Mouse (Mus musculus) induced T-regulatory cell, adult 2 months (primary cell): ENCODE measurements at regions not wholly inside any gene's neighbourhood (a gene's known extent, or its start where the extent isn't known, plus 50 kb on each side); places are given as distances from the start of the nearest gene placed in this dataset.

ENCODE experiments used
- DNase-seq: peaks from one replicate; pipeline ENCODE4 v3.0.0-alpha.2; 2012; ENCODE audit warnings: low read depth

DNA sequence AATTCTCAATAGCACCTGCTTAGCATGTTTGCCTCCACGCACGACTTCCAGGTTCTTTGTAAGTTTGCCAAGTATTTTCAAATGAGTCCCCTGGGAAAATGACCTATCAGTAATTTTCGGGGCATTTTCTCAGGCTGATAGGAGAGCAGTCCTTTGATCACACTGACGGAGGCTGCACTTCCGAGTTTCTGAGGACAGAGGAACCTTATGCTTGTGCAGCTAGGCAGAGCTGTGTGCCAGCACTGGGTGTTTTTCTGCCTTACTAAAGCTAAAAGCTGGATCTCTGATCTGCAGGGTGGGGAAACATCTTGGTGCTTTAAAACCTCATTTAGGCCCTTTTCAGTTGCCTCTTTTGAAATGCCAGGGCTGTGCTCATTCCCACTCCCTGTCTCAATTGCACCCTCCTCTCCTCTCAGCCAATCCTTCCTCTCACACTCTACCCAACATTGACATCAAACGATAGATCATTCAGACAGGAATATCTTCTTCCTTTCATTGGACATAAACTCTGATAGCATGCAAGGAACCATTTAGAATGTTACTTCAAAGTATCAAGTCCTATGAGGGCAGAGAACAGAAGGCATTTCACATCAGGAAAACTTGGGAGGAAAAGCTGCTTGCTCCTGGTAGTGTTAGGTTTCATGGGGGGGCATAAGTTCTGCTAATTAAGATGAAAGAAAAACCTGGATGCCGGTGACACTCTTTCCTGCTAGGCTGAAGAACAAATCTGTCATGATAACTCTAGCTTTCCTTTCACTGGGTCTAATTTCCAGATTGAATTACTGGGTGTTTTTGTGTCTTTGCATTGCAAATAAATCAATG is 95.3 kb downstream of the Lurap1l start:
- no peak for DNase-seq

DNA sequence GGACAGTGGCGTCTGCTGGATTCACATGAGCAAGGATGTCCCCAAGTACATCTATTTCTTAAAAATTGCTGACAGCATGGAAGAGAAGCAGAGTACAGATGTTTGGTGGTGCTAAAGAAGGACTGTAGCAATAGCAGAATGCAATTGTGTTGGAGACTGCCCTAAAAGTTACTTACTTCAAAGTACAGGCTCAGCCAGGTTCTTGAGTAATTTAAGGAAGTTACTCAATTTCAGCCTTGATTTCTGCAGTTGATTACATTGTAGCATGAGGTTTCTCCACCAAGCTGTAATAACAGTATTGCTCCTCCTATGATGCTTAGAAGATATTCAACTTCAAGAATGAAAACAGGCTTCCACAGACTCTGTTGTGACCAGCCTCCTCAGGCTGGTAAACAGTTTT is 96.1 kb downstream of the Lurap1l start:
- DNase-seq: no peak

DNA sequence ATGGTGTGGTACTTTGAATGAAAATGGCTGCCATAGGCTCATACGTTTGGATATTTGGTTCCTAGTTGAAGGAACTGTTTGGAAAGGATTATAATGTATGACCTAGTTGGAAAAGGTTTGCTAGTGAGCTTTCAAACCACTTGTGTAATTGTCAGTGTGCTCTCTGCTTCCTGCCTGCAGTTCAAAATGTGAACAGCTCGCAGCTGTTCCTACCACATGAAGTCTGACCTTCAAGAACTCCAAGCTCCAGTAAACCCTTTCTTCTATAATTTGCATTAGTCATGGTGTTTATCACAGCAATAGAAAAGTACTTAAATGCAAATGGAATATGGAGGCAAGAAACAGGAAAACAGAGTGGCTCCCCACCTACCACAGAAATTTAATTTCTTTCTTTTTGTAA is 111.4 kb downstream of the Lurap1l start:
- DNase-seq: no peak

DNA sequence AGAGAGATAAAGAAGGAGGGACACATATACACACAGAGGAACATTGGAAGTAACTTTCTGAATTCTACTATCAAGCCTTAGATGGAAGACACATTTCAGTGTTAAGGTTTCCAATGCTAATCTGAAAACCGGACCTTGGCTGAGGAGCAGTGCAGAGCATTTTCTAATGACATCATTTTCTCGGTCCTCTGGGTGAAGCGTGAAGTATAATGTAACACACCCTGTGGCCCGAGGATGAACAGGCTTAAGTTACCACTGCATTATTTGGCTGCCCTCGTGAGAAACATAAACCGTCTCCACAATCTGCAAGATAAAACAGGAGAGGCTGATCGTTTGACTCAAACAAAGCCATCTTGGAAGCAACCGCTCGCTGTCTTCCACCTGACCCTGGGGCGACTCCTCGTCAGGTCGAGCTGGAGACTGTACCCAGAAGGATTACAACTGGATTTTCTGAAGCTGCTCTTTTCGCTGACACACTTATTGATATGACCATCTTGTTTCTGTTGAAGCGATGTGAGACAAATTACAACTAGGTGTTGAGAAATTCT is 113.1 kb downstream of the Lurap1l start:
- no peak for DNase-seq

DNA sequence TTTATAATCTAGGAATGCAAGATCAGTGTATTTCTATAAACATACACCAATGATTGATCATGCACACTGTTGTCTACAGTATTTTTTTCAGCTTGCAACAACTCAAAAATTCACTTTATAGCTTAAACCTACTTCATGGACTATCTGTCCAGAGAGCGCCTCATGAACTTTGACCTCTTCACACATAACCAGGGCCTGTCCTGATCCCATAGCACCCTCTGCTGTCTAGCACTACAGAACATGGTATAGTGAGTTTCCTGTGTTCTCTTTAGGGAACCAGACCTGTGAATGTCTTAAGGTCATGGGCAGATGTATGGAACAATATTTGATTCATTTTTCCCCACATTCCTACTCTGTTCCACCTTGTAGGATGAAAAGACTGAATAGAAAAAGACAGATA is 117.1 kb downstream of the Lurap1l start:
- no peak for DNase-seq

DNA sequence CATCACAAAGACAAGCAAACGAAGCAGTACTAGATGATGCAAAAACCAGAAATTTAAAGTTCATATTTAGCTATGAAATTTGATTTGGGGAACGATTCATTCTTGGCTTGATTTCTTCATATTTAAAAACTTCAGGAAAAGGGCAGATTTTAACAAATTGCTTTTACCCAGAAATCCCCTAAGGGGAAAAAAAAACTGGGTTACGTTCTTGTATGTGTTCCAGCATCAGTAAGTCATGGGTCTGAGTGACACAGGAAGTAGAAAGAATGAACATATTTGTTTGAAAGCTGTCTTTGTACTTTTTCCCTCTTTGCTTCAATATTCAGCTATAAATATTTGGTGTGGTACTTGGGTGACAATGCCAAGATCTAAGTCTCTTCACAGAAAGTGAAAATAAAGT is 120.2 kb downstream of the Lurap1l start:
- no peak for DNase-seq

DNA sequence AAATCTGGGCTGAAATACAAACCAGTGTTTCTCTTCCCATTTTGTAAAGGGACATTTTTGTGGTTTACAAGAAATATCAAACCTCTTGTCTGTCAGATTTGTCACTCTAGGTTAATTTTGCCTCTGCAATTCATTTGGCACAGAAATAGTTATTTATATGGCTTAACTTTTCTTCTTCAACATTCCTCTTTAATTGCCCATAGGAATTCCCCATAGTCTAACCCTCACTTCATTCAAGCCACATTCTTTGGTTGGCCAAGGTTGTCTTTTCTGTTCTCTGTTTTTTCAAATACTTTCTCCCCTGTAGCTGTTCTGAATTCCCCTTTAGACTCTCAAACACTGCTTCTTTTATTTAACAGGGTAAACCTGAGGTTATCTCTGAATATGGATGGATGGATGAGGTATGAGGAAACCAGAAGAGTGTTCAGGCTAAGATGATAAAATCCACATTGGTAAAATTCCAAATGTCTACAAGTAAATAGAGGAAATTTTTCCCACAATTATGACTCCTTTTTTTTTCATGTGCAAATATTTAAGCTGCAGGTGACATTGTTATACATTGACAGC is 127.0 kb downstream of the Lurap1l start:
- DNase-seq: no peak

DNA sequence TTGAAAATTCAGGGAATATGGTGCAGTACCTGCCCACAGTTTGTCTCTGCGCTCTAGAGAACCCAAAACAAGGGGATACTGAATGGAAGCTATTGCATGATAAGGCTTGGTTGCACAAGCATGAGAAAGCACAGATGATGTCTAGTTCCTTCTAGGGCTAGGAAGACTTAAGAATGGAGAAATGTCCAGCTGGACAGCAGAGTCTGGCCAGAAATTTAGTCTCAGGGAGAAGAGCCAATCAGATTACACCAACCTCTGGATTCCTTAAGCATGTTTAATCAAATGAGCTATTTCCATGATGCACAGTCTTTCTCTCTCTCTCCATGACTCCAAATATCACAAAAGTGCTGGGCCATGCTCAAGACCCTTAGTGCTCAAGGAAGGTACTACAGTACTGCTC is 147.8 kb downstream of the Lurap1l start:
- DNase-seq: no peak

DNA sequence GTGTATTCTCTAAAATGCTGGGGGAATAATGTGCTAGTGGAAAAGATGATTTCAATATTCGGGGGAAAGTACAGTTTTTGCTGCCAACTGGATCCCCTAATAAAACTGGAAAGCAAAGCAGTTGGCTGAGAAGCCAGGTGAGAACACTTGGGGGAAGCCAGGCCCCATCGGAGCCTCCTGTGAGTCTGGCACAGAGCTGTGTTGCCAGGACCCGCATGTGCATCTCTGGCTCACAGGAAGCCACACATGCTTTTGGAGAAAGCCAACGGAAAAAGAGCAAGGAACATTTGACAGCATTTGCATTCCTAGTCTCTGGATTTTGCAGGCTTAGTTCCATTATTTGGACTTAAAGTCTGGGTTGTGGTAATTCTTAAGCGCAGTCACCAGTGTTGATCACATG is 148.4 kb downstream of the Lurap1l start:
- DNase-seq: no peak

DNA sequence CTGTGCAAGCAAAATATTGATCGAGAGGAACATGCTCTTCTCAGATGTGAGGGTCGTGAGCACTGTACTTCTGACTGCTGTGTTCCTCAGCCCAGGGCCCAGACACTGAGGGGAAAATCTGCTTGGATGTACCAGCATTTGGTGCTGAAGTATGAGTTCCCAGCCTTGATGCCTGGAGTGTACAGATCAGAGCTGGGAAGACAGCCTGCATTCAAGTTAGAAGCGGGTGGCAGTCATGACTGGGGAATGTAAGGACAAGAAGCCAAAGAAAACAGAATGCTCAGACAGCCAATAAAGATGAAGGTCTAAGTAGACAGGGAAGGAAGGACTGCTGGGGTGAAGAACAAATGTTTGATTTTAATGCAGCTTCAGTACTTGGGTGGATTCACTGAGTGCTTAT is 148.9 kb downstream of the Lurap1l start:
- DNase-seq: no peak

DNA sequence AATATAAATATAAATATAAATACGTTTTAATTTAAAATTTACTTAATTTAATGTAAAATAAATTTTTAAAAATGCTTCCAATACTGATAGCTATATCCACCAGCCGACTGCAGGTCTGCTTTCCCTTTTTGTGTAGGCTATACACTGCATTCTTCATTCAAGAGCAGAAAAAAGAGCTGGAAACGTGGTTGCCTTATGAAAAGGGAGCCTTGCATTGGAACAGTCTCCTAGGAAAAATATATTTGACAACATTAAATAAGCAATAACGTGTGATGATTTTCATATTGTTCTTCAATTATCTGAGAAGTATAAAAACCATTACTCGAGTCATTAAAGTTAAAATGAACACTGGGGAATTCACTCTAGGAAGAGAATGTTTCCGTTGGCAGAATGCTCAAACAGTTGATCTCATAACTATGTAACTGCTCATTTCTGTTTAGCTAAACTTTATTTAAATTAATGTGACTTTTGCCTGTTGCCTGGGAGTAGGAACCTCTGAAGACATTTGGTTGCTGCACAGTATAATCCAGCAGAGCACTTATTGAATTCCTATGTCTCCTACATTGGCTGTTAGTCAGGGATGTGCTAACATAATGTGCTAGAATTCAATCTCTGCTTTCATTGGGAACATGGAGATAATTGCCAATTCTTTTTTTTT is 172.0 kb downstream of the Lurap1l start:
- no peak for DNase-seq

DNA sequence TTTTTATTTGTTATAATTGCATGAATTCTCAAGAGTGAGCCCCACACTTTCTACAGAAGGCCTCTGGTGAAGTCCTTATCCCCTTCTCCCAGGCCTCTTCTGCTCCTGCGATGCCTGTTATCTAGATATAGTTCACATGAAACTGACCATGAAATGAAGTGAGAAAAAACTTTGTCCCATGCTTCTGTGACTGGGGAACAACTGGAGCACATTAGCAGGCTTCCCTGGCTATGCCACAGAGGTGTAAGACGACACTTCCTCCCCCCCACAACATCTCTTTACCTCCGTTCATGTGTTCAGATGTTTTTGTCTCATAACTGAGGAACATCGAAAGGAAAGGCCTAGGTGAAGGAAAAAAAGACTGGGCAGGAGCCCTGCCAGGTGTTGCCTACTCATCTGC is 174.7 kb downstream of the Lurap1l start:
- DNase-seq: no peak

DNA sequence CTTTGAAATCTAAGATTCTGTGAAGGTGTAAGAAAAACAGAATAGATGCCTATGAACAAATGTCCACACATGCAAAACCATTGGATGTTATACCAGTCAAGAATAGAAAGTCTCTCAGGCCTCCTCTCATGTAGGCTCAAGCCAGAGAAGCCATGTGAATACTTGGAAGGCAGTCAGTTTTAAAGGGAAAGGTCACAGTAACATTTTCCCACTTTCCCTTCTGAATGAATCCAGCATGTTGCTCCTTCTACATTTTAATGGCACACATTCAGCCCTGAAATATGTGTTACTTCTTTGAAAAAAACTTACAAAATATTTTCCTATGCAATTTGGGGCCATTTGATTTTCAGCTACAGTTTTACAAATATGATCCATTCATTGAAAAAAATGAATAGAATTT is 186.1 kb downstream of the Lurap1l start:
- no peak for DNase-seq

DNA sequence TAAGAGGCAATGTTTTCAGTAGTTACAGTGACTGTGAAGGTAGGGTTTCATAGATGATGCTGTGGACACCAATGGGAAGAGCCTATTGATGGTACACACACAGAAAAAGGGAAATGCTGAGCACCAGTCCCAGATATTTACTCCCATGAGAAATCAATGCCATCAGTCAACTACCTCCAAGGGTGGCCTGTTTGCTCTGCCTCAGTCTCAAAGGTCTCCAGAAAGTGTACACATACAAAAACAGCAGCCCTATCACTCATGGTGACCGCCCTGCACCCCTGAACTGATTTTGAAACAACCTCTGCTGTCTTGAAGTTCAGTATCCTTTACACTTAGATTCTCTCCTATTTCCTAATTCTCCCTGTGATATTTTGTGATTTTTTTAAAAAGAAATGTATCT is 187.2 kb downstream of the Lurap1l start:
- DNase-seq: no peak

DNA sequence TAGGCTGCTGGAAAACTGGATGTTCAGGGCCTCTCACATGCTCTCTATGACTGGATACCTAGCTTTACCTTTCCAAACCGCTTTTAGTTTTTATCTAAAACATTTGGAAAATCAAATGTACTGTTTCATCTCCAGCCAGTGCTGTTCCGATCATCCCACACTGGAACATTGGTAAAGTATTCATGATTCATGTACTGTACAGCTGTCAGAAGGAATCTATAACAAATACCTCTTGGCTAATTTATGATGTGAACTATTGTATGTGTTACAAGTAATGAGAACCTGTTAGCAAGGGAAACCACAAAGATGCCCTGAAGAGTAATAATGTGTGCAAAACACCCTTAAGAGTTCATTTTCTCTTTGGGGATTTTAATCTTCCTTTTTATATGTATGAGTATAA is 190.6 kb downstream of the Lurap1l start:
- no peak for DNase-seq

DNA sequence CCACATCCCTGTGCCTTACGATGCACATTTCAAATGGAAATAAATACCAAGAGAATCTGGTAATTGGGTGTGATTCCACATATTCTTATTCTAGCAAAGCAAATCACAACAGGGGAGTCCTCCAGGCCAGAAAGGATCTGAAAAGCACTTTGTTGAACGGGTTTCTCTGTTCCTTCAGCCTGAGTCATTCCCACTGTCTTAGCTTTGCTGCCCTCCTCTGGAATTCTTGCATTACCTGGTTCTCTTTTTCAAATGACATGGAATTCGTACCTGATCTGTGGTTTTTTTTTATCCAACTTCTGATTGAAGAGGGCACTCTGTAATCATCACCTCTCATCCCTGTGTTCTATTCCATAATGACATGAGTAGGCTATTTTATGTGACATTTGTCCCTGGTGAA is 200.9 kb downstream of the Lurap1l start:
- DNase-seq: no peak

DNA sequence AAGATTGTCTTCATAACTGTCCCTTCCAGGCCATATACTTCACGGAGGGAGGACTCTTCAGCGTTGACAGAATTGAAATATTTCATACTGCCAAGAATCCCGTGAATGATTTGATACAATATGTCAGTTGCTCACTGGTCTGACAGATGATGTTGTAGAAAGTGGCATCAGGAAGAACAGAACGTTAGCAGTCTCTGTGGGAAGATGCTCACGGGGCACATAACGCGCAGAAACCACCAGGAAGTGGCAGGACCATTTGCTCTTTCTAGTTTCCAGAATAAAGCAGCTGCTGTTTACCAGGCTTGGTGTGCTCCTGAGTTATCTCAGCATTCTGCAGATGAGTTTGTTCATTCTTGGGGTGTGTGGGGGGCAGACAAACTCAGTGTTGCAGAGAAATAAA is 206.0 kb downstream of the Lurap1l start:
- no peak for DNase-seq

DNA sequence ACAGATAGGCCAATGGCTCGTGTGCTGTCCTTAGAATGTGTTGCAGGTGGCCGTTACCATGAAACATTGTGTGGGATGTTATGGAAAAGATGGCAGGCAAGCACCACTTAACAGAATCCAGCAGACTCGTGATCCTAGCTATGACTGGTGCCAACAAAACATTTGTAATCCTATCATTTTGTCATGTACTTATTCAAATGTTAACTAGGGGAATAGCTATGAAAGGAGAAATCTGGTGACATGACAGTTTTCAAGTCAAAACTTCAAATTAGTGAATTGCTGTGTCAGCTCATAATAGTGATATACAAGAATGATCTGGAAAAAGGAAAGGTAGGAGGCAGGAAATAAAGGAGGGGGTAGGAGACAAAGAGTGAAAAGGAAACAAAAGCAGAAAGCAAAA is 213.7 kb downstream of the Lurap1l start:
- no peak for DNase-seq

DNA sequence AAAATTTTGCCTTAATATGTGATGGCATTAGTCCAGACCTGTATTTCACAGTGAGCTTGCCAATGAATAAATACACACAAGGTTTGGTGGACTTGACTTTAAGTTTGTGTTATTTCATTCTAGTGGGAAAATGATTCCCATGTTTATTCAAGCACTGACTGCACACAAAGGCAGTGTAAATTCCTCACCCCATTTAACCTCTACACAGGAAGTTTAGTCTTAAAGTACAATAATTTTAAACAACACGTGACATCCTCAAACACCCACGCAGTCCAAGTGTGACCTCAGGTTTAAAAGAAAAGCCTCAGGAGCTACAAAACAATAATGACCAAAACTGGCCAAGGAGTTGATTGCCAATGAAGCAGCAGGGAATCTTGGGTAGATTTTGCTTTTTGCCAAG is 219.4 kb downstream of the Lurap1l start:
- DNase-seq: no peak

DNA sequence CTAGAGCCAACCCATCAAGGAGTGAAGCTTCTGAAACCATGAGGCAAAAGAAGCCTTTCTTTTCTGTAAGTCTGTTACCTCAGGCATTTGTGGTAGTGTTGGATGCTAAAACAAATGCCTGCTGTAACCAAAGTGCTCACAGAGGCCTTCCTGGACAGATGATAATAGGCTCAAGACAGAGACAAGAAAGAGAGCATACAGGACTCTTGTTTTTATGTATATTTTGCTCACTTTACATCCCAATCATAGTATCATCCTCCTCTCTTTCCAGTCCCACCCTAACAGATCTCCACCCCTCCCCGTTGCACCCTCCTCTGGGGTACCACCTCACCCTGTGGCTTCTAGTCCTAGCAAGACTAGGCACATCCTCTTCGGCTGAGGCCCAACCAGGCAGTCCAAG is 262.7 kb downstream of the Lurap1l start:
- no peak for DNase-seq

DNA sequence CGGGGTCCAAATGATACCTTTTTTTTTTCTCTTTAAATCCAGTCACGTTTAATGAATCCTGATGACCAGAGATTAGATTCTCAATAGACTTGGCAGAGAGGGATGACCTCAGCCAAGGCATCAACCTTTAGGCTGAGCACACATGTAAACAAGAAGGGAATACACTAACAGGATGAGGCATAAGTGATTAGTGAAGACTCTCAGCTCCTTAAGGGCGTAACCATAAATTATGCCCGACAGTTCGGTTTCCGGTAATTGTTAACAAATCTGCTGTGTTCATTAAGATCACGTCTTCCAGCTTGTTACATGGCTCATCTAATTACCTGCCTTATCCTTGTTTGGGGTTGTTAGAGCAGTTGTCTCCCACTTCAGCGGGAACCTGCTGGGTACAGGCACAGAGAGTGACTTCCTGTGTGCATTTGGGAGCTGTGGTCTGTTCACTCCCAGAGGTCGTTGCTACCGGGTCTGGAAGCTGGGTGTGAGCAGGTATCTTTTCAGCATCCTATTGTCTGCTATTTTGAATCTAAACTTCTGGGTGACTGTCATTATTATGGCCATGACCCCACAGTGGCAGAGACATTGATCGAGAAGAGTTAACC is 265.1 kb downstream of the Mpdz start:
- no peak for DNase-seq

DNA sequence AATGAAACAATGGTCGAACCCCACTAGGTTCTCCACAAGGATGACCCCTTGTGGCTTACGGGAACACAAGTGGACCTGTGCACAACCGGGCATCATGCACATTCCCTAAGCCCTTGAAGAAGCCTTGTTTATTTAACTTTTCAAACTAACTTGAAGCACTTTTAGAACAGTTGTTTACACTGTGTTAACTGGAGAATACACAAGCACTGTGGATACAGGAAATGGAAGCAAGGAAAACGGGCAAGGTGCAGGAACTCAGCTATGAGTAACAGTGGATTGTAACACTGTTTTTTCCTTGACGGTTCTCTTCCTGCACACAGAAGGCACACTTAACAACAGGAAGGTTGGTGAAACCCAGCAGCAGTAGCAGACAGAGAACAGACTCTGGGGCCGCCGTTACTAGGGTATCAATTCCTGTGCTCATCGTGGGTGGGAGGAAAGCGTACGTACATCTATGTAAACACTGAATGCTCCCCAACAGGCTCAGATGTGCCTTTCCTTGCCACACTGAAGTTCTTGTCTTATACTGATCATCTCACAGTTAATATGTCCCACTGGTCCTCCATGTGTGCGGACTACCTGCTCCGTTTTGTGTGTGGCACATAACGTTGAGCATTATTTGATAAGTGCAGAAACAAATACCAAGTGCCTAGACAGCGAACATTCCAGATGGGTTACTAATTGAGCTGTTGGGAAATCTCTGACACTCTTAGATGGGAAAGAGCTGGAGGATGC is 264.4 kb downstream of the Mpdz start:
- no peak for DNase-seq
